Mouse (Mus musculus) yolk sac, embryonic 10.5 days (tissue): Measurements from ENCODE around the gene Hist1h2bf.
"Not testable (repeated sequence)": the region's sequence is repeated elsewhere in the genome, so short reads cannot be mapped to it uniquely, and the experiment has no call there.

Experiments used
- DNase-seq: peaks from one replicate; pipeline ENCODE4 v3.0.0-alpha.2; 2017; ENCODE audit warnings: low spot score

The Hist1h2bf gene

GRCm38 (mm10) chr13:23543965-23544786 is 29.8 kb downstream of the Hist1h2bf start, which contains the start of gene Hist1h3f:
Gene Hist1h3f (plus strand): TSS chr13:23544052.
- DNase-seq, result peak; percentile 92

- peak; percentile 92 for DNase-seq
Observed at GRCm38 (mm10) chr13:23542999-23543607, 30.9 kb downstream of the Hist1h2bf start, which contains the start of gene Hist1h2bh. Gene Hist1h2bh (minus strand): TSS chr13:23543392.

GRCm38 (mm10) chr13:23542225-23542980 is 31.6 kb downstream of the Hist1h2bf start:
- DNase-seq, result not testable (repeated sequence)

GRCm38 (mm10) chr13:23541497-23541896 is 32.5 kb downstream of the Hist1h2bf start:
- DNase-seq, result no peak

GRCm38 (mm10) chr13:23539821-23540220 is 34.2 kb downstream of the Hist1h2bf start:
- DNase-seq, result not testable (repeated sequence)

- DNase-seq, result no peak
Observed at GRCm38 (mm10) chr13:23538249-23538648, 35.7 kb downstream of the Hist1h2bf start.

GRCm38 (mm10) chr13:23537006-23537710 is 36.8 kb downstream of the Hist1h2bf start:
- no peak for DNase-seq

GRCm38 (mm10) chr13:23536076-23536822 is 37.7 kb downstream of the Hist1h2bf start:
- DNase-seq, result peak; percentile 50

- DNase-seq, result peak; percentile 97
Observed at GRCm38 (mm10) chr13:23535137-23536075, 38.6 kb downstream of the Hist1h2bf start, which contains the start of gene Hist1h3g. Gene Hist1h3g (plus strand): TSS chr13:23535422.

GRCm38 (mm10) chr13:23534368-23535131 is 39.4 kb downstream of the Hist1h2bf start:
- DNase-seq, result no peak

- peak; percentile 89 for DNase-seq
Observed at GRCm38 (mm10) chr13:23533560-23534367, 40.2 kb downstream of the Hist1h2bf start, which contains the start of gene Hist1h2af. Gene Hist1h2af (plus strand): TSS chr13:23533906.

GRCm38 (mm10) chr13:23532262-23533075 is 41.5 kb downstream of the Hist1h2bf start:
- DNase-seq, result peak; percentile 53

GRCm38 (mm10) chr13:23530901-23531875 is 42.8 kb downstream of the Hist1h2bf start, which contains the start of gene Hist1h4h:
Gene Hist1h4h (plus strand): TSS chr13:23531050.
- peak; percentile 98 for DNase-seq

GRCm38 (mm10) chr13:23530181-23530900 is 43.7 kb downstream of the Hist1h2bf start:
- peak; percentile 82 for DNase-seq
